Mouse (Mus musculus) layer of hippocampus, adult 9-11 months (tissue): Measurements from ENCODE around the gene Gas2l3.

Source experiments
- DNase-seq: peaks from one replicate; pipeline ENCODE4 v3.0.0; 2022

The Gas2l3 gene

DNA sequence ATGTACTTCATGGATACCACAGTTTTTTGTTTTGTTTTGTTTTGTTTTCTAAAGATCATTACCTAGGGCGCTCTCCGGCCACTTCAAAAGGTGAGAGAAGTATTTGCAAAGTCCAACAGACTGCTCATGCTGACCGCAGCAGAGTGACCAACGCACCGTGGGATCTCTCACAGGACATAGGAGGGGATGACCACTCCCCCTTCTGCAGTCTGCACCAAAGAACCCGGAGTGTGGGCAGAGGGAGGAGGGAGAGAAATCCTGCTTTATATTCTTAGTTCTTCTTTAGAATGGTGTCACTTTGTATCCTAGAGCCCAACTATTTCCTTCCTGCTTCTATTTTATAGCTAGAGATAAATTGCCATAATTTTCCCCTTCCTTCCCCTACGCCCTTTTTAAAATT, 48.4 kb downstream of the Gas2l3 start:
- DNase-seq: no peak

DNA sequence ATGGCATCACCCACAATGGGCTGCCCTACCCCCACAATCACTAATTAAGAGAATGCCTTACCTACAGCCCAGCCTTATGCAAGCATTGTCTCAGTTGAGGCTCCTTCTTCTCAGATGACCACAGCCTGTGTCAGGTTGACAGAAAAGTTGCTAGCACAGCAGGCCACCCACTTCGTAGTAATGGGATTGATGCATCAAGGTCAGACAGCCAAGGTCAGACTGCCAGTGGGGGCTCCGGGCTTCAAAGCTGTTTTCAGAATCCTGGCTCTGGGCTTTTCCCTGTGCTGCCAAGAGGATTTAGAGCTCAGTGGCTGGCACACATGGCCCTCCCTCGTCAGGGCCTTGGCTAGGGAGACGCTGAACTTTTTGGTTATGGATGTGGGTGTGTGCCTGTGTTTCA, 51.1 kb downstream of the Gas2l3 start:
- no peak for DNase-seq

- no peak for DNase-seq
These were observed 52.1 kb downstream of the Gas2l3 start for GRCm38 (mm10) chr10:89391571-89392163.

DNA sequence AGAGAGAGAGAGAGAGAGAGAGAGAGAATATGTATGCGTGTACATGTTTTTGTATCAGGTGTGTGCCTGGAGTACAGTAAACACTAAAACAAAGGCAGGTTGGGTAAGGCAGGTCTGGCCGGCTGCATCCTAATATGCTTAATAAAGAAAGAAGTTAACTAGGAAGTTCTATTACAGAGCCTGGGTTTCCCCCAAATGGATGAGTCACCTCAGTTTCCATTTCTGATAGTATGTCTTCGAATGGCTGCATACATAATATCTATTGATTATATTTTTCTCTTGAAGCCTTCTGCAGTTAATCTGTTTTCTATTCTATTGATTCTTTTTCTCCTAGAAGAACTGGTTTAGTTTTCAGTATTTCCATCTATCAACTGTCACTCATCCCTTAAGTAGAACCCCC, 57.3 kb downstream of the Gas2l3 start:
- DNase-seq: no peak

DNA sequence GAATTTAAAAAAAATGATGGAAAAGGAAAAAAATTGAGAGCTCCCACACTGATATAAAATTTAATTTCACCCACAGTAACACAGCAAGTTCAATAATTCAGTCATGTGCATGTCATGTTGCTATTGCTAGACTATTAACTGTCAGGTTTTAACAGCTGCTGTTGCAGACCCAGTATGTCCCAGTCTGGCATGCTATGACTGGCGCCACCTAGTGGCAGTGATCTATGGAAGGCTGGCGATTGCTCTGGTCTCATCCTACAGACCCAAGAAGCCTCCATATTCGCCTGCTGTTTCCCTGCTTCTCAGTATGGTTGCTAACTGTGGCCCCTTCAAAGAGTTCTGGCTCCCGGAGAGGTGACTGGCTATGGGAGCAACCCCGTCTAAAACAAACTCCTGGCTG, 60.3 kb downstream of the Gas2l3 start:
- peak; percentile 80 for DNase-seq

DNA sequence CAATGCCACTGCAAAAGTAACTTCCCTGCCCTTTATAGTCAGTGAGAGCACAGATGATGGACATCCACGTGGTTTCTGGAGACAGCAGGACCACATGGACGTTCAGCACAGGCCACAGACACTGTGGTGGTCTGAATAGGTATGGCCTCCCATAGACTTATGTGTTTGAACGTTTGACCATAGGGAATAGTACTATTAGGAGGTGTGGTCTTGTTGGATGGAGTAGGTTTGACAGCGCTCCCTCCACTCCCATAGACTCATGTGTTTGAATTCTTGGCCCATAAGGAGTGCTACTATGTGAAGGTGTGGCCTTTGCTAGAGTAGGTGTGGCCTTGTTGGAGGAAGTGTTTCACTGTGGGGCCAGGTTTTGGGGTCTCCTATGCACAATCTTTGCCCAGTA, 66.0 kb downstream of the Gas2l3 start:
- DNase-seq: no peak

DNA sequence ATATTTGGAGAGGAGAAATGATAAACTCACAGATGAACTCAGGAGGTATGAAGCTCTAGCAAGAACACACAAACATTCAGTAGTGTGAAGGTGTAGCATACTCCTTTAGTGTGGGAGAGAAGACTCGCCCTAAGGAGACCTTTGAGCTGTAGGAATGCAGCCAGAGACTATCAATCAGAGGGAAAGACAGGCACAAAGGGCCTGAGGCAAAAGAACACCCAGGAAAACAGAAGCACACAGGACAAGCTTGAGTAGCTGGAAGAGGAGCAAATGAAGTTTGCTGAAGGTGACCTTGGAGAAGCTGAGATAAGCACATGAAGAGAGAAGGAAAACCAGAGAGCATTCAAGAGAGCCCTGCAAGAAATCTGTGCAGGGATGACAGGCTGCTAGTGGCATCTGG, 73.7 kb downstream of the Gas2l3 start:
- DNase-seq: no peak

- no peak for DNase-seq
These were observed 84.8 kb downstream of the Gas2l3 start for GRCm38 (mm10) chr10:89358933-89359332.
